12 mouse cellular contexts compared by ENCODE assay signal in the genomic region with DNA sequence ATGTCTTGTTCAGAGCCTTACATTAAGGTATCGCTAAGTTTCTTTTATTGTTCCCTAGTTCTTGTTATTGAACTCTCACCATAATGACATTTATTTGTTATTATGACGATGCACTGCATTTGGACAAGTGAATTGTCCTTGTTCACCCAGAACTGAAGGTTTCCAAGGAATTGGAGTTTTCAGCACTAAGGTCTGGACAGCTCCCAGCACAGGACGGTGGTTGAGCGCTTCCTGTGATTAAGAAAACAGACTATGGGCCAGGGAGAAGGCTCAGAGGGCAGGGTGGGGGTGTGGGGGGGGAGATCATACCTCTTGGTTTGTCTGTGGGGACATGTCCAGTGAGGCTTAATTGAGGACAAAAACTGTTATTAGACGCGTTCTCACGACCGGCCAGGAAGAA.
DNase-seq lines count a peak whose midpoint lies in the region; ATAC-seq lines count a peak whose summit lies in the region.
"Had no signal": no experiment of that assay in that cellular context is flagged by ENCODE, and none has a peak within 500 bp of the region (broad histone marks: within the 10 kb centered on the region; RNA-seq: fewer than 3 reads in every experiment).

No protein-coding gene starts in this region.

- peak; percentile 12 to 43 for DNase-seq in heart, postnatal 10 days
- no peak for DNase-seq in heart, postnatal 25 days (ENCODE audit: low spot score)
- DNase-seq in right cerebral cortex, postnatal 4 days = peak; percentile 2
- no peak for DNase-seq in right cerebral cortex, postnatal 36 days (ENCODE audit: low spot score in 2 of 2)
- peak; percentile 59 for DNase-seq in embryonic facial prominence, embryonic 14.5 days (ENCODE audit: low spot score)
- DNase-seq in testis, postnatal 10 days (ENCODE audit: low spot score) = peak; percentile 65
- no peak for DNase-seq in right cerebral cortex, adult 2 months (ENCODE audit: low spot score in 2 of 2)
- DNase-seq in B cell, adult 2 months = no peak
- DNase-seq: cerebellum, adult 8-10 months had no signal

- H3K27me3 ChIP-seq in embryonic facial prominence, embryonic 14.5 days (replicated peaks; ENCODE audit: control insufficient read depth, insufficient read depth, low read length) = no peaks in the 10 kb centered on the region
- H3K27me3 ChIP-seq: liver, embryonic 15.5 days; neural tube, embryonic 12.5 days had no signal

- 67% methylated on average over 8 of the region's 8 CpGs for WGBS in embryonic facial prominence, embryonic 14.5 days

- H3K4me1 ChIP-seq in embryonic facial prominence, embryonic 14.5 days (ENCODE audit: control insufficient read depth, insufficient read depth, low read length) = no peaks in the 10 kb centered on the region
- H3K4me1 ChIP-seq: liver, embryonic 15.5 days; neural tube, embryonic 12.5 days had no signal

- no peak overlapping the region for H3K27ac ChIP-seq in embryonic facial prominence, embryonic 14.5 days (replicated peaks; ENCODE audit: low read depth, low read length)
- H3K27ac ChIP-seq: liver, embryonic 15.5 days; neural tube, embryonic 12.5 days had no signal

- H3K9me3 ChIP-seq in embryonic facial prominence, embryonic 14.5 days (ENCODE audit: control insufficient read depth, low read length) = no peaks in the 10 kb centered on the region
- H3K9me3 ChIP-seq: liver, embryonic 15.5 days; neural tube, embryonic 12.5 days had no signal

- H3K4me3 ChIP-seq in embryonic facial prominence, embryonic 14.5 days (ENCODE audit: low read depth, low read length) = no peak overlapping the region
- H3K4me3 ChIP-seq: liver, embryonic 15.5 days; neural tube, embryonic 12.5 days had no signal

- H3K4me2 ChIP-seq in embryonic facial prominence, embryonic 14.5 days (ENCODE audit: low read depth, low read length) = no peak overlapping the region
- H3K4me2 ChIP-seq: liver, embryonic 15.5 days; neural tube, embryonic 12.5 days had no signal

- no peak for ATAC-seq in embryonic facial prominence, embryonic 14.5 days (ENCODE audit: low read depth)
- ATAC-seq: inflammation-experienced regulatory T-cells, adult 6 months had no signal

- no peak overlapping the region for H3K9ac ChIP-seq in embryonic facial prominence, embryonic 14.5 days (ENCODE audit: low read depth, low read length)
- H3K9ac ChIP-seq: liver, embryonic 15.5 days; neural tube, embryonic 12.5 days had no signal

- intact Hi-C loops in heart, postnatal 10 days (cut with DNase I) = no loop called here
- intact Hi-C loops in heart, postnatal 25 days (cut with DNase I) = no loop called here

- H3K36me3 ChIP-seq in embryonic facial prominence, embryonic 14.5 days (ENCODE audit: control insufficient read depth, insufficient read depth, low read length) = no peaks in the 10 kb centered on the region
- H3K36me3 ChIP-seq: liver, embryonic 15.5 days; neural tube, embryonic 12.5 days had no signal

Comparison
In these comparisons a context has a peak if more than half of its experiments do, and no peak if none do; other contexts are left out.
1. DNase-seq: peak in heart, postnatal 10 days (2 of 2), right cerebral cortex, postnatal 4 days (single experiment), embryonic facial prominence, embryonic 14.5 days (single experiment) and testis, postnatal 10 days (single experiment); none in heart, postnatal 25 days (single experiment), right cerebral cortex, postnatal 36 days (0 of 2), right cerebral cortex, adult 2 months (0 of 2) and B cell, adult 2 months (0 of 2).